Mouse (Mus musculus): ENCODE data around the gene Trim67. TPM values are rescaled to one million over a fixed set of nuclear protein-coding genes. Genes with fewer than 3 reads are reported as not detected.

Gene Trim67
- total and polyA plus RNA-seq, 3 experiments, result 0.52 to 3.5 (median 1.4) TPM

DNA sequence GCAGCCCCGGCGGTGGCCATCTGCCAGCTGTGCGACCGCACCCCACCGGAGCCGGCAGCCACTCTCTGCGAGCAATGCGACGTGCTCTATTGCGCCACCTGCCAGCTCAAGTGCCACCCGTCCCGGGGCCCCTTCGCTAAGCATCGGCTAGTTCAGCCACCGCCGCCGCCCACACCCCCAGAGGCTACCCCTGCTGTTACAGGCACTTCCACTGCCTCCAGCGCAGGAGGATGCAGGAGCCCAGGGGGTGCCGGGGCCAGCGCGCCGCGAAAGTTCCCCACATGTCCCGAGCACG is 1.5 kb downstream of the Trim67 start:
- peak; percentile 73 for DNase-seq

DNA sequence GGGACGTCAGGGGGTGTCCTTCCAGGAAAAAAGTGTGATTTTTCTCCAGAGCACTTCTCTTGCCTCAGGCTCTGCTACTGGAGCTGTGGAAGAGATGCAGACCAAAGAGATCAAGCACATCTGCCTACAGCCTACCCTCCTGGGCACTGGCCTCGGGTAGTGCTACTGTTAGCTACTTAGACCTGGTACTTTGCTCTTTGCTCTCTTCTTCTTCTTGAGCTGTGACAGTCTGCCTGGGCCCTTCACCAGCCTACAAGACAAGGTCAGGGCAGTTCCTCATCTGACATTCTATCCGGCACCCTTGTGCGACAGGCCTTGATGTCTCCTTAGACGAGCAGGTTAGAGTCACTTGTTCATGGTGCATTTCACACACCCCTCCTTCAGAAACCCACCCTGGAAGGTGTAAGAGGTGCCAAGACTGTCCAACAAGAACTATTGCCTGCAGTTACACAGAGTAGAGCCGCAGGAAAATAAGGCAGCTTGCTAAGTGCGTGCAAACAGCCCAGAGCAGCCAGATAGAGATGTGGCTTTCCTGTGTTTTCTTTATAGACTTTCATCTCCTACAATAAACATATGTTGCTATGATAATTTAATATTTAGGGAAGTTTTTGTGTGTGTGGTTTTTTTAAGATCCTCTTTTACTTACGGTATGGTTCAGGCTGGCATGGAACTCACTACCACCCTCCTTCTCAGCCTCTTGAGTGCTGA is 3.0 kb downstream of the Trim67 start:
- no peak for DNase-seq

DNA sequence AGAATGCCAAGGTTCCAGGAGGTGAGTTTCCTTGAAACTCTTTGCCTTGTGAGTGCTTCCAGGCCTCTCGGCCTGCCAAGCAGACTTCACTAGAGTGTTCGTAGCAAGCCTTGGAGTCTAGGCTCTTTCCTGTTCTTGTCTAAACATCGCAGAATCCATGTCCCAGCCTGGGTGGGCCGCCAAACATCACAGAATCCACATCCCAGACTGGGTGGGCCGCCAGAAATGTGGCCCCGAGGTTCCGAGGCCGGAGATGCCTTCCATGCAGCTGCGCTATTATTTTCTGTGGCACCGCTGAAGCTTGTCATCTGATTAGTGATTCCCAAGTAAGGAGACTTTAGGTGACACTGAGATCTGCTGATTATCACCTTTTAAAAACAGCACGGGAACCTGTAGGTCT is 7.7 kb downstream of the Trim67 start:
- no peak for DNase-seq

DNA sequence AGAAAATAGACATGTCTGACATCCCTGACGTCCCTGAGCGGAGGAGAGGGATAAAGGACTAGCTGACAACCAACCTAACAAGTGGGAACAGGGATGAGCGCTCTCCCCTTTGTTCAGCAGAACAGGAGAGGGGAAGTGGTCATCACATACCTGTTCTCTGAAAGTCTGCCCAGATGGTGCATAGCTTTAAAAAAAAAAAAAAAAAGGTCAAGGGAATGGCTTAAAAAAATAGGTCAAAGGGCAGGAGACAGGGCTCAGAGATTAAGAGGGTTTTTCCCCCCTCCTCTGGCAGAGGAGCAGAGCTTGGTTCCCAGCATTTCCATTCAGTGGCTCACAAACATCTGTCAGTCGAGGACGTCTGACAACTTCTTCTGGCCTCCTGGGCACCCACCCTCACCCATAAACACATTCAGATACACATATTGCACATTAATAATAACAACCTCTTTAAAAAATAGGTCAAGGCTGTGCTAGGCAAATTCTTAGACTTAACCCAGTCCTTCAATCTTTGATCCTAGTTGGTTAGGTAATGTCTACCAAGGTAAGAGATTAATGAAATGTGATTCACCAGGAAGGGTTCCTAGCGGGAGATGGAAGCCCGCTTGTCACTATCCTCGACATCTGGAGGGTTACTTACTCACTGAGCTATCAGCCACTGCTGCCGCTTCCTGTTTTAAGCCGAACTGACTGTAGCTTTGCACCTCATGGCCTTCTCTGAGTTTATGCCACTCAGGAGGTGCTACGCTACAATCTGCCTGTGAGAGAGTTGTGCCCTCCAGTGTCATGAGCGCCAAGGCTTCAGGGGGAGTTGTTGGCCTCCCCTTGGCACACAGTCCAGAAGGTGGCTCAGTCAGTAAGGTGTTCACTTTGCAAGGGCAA is 11.2 kb downstream of the Trim67 start:
- DNase-seq, result no peak

DNA sequence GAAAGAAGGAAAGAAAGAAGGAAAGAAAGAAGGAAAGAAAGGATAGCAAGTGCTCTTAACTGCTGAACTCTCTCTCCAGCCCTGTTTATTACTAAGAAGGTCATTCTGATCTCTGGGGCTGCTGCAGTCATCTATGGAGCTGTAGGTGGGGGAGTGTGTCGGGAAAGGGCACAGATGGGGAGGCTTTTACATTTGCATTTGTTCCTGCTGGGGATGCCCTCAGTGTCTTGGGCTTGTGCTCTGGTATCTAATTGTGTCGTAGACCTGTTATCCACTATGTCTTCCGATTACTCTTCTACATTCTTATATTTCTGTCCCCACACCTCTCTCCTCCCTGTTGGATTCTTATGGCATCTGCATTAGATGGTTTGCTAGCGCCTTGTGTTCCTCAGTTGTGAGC is 13.1 kb downstream of the Trim67 start:
- DNase-seq, result no peak

DNA sequence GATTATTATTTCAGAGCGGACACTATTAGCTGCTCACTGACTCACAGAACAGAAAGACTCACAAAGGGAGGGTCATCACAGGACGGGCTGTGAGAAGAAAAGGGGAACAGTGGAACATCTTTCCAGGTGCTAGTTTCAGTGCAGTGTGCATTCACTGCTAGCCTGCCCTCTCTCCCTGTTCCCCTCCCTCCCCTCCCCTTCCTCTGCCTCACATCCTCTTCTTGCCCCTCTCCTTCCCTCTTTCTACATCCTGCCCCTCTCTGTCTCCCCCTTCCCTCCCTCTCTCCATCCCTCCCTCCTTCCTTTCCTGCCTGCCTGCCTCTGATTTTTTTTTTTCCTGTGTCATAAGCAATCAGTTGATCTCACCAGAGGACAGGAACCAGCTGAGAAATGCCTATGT is 16.5 kb downstream of the Trim67 start:
- no peak for DNase-seq

DNA sequence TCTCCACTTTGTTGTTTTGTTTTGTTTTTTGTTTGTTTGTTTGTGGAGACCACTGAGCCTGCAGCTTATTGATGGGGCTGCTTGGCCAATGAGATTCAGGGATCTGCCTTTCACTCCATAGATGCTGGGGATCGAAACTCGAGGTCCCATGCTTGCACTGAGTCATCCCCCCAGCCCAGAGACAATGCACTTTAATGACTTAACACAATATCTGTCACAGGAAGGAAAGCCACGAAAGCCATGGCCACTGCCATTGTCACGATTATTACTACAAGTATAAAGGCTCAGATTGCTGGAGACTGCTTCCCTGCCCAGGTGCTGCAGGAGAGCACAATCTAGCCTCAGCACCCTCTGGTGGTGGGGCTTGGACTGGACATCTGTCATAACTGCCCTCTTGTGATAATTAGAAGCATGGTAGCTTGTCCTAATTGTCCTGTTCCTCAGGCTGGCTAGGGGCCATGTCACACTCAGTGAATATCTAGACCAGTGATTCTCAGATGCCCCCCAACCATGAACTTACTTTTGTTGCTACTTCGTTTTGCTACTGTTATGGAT is 17.2 kb downstream of the Trim67 start:
- DNase-seq, result no peak

DNA sequence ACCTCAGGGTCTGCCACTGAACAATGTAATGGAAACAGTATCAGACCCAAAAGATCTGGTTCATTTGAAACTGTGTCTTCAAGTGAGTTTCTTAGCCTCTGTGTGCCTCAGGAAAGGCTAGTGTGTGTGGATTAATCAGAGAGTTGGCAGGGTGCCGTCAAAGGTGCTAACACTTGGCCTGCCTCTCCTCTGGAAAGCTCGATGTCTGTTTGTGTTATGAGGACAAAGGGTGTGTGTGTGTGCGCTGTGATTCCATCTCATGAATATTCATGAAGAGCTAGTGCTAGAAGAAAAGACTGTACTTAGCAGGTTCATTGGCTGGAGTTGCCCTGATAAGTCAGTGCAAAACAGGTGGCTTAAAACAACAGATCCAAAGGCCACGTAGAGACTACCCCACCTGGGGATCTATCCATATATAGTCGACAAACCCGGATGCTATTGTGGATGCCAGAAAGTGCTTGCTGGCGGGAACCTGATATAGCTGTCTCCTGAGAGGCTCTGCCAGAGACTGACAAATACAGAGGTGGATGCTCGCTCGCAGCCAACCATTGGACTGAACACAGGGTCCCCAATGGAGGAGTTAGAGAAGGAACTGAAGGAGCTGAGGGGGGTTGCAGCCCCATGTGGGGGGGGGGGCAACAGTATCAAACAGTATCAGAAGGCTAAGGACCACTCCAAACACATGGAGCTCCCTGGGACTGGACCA is 17.9 kb downstream of the Trim67 start:
- no peak for DNase-seq

DNA sequence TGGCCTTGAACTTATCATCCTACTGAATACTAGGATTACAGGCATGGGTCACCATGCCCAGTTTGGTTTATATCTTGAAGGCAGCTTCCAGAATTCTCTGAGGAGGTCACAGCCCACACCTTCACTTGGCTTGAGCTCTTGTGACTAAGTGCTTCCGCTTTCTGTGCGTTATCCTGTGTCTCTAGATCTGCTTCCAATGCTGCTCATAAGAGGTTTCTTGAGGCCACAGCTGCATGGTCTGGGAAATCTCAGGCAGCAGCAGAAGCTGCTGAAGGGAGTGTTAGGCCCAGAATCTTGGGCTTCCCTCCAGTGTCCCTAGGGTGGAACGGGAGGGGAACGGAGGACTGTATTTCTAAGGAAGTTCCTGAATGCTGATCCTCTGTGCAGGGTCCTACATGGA is 20.4 kb downstream of the Trim67 start:
- no peak for DNase-seq

DNA sequence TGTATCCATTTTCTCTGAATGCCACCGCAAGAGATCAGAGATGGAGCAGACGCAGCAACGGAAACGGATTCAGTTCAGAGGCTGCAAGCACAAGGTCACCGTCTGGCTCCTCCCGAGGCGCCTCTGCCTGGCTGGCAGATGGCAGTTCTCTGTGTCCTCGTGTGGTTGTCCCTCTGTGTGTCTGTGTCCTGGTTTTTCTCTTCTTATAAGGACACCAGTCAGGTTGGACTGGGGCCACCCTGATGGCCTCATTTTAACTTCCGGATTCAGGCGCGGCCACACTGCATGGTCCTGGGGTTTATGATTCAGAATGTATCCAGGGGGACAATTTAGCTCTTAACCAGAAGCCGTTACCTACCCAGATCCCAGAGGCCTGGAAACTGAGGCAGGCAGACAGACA is 23.0 kb downstream of the Trim67 start:
- no peak for DNase-seq

DNA sequence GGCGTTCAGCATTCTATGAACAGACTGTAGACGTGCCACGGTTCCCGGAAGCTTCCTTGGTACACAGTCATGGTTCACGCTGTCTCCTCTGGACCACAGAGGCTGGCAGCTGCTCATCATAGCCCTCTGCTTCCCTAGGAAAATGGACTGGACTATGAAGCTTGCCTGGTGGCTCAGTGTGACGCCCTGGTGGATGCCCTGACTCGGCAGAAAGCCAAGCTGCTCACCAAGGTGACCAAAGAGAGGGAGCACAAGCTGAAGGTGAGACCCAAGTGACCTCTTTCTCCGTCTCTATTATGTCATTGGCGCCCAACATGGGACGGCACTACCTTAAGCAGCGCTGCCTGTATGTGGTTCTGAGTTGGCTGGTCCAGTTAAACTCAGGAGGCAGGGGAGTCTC is 24.0 kb downstream of the Trim67 start:
- DNase-seq, result no peak

DNA sequence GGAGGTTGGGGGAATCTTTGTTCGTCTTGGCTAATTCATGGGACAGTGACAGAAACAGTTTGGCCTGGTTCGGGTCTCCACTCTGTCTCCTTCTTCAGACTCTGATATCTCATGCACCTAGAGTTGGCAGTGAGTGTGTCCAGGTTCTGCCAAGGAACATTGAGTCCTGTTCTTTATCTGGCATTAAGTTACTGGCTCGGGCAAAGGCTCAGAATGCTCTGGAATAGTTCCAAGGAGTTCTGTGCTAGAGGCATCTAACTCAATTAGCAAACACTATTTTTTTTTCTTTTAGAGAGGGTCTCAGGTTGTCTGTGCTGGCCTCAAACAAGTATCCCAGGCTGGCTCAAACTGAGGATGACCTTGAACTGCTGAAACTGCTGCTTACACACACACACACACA is 24.5 kb downstream of the Trim67 start:
- no peak for DNase-seq

DNA sequence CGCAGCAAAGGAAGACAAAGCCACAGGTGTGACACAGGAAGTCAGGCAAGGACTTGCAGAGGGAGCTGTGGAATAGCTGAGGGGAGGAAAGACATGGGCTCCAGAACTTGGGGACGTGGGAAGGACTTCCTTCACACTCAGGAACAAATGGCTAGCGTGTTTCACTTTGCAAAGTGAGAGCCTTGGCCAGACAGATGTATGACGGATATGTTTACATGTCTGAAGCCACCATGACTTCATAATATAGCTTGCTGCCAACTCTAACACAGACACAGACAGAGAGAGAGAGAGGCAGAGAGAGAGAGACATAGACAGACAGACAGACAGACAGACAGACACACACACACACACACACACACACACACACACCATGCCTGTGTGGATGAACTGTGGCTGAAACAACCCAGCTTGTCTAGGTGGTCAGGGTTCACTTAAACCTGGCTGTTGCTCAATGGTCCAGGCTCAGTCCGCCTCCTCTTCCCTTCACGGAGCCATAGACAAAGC is 26.8 kb downstream of the Trim67 start:
- no peak for DNase-seq

DNA sequence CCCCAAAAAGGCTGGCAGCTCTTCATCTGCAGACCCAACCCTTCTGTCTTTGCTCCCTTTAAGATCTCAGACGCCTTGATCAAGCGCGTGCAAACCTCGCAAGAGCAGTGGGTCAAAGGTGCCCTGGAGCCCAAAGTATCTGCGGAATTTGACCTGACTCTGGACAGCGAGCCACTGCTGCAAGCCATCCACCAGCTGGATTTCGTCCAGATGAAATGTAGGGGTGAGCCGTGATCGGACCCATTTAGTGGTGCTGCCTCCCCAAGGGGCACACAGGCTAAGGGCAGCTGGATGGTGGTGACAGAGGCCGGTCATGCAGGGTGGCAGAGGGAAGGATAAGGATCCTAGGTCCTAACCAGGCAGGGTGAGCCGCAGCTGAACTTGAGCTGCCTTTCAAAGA is 27.2 kb downstream of the Trim67 start:
- DNase-seq, result no peak

DNA sequence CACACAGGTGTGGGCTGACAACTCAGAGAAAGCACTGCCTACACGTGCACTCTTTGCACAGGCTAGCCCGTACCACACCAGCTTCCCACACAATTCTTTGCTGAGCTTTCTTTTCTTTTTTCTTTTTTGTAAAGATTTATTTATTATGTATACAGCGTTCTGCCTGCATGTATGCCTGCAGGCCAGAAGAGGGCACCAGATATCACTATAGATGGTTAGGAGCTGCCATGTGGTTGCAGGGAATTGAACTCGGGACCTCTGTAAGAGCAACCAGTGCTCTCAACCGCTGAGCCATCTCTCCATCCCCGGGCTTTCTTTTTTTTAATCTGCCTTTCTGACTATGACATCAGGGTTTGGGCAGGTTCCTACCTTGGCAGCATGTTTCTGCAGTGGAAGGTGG is 30.6 kb downstream of the Trim67 start:
- DNase-seq, result no peak

DNA sequence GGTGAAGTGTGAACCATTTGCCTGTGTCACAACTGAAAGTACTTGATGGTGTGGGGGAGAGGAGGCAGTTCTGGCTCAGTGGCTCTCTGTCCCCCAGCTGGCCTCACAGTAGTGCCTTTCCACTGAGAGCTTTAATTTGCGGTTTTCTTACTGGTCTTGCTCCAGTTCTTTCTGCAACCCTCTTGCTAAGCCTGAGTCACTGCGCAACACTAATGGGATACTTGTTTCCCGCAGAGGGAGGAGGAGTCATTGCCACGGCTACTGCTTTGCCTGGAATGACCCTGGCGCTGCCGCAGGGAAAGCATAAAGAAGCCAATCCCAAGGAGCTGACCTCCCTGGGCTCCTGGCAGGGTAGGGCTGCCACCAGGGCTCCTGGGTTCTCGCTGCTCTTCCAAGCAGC is 33.8 kb downstream of the Trim67 start:
- peak; percentile 85 for DNase-seq

DNA sequence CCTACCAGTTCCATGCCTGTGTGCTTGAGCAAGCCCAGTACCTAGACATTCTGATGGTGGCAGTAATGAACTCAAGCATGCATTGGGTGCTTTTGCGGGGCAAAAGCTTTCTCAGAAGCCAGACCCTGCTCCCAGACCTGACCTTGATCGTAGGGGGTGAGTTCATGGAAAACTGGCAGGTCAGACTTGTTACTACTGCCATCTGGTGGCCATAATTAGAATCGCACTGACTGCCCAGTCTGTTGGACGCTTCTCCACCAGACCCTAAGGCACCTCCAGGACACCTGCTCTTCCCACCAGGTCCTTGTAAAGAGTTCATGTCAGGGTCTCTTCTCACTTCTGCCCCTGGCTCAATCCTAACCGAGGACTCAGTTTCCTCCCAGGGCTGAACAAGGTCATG is 34.5 kb downstream of the Trim67 start:
- DNase-seq, result peak; percentile 52

DNA sequence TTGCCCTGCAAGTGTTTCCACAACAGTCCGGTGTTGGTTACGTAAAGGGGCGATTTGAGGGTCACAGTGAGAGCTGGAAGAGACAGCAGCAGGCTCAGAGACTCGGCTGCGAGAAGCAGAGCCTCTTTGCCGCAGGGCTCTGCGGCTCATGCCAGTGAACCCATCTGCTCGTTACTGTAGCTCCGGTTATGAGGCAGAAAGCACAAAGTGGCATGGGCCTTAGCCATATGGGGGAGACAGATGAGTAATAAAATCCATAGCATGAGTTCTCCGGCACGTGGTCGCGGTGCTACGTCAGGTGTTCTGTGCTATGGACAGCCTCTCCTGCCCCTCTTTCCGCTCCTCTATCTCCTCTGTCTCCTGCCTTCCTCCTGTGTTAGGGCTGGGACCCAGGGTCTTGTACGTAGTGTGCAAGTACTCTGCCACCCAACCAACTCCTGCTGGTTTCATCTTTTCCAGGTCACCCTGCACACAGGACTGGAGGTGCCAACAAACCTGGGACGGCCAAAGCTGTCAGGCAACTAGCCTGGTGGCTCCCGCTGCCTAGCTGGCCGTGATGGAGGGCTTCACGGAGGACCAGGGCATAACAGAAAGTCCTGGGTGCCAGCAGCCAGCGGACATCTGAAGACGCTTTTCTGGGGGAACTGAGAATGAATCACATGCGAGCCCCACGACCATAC is 35.8 kb downstream of the Trim67 start:
- no peak for DNase-seq

DNA sequence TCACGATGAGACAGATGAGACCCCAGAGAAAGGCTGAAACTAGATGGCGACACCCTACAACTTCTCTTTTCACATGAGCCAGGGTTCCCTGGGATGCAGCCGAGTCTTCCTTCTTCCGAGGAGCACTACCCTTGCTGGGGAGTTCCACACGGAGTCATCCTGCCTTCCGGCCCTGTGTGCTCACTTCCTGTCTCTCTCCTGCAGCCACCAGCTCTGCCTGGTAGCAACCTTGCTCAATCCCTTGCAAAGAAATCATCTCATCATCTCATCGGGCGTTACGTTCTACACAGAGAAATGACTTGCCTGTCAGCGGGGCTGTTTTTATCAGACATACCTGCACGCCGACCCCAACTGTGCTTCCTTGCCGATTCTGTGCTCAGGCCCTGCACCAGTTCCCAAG is 37.2 kb downstream of the Trim67 start:
- DNase-seq, result no peak

DNA sequence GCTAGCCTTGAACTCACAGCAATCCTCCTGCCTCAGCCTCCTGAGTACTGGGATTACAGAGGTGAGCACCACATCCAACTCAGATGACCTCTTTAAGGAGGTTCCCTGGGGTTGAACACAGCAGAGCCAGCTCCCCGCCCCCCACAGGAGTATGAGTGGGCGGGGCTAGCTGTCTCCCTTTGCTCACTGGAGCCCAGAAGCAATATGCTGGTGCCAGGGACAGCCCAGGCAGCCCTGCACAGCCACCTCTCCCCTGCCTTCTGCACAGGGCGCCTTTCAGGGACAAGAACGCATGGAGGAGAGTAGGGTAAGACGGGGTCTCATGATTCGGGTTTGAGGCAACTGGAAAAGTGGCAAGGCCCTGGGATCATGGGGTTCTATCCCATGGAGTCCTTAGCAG is 38.6 kb downstream of the Trim67 start:
- DNase-seq, result peak; percentile 28

DNA sequence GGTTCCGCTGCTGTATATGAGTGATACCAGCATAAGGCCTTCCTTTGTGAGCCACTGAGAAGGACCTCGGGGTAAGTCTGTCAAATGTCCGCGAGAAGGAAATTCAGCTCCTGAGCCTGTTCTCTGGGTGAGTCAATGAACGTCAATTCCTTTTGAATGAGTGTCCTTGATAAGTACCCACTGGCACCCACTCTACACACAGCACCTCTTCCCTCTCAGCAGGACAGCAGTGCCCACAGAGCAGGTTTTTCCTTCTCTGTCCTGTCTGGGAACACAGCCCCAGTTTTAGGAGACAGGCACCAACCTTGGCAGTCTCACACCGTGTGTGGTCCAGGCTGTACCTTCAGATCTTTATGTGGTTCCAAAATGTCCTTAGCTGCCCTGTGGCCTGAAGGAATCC is 39.0 kb downstream of the Trim67 start:
- DNase-seq, result no peak
